Mouse (Mus musculus): ENCODE results near the gene Faap100. TPM values are rescaled to one million over a fixed set of nuclear protein-coding genes. Genes with fewer than 3 reads are reported as not detected.

Gene Faap100
- polyA plus RNA-seq, 1 experiment, result 30.3 TPM

- Histone ChIP-seq H3K27ac (ENCODE audit: insufficient read depth, low read depth, low read length) (no peak overlapping the region), H3K36me3 (ENCODE audit: control insufficient read depth, insufficient read depth, low read length) (no peaks in the 10 kb centered on the region), H3K4me1 (ENCODE audit: control insufficient read depth, insufficient read depth, low read length) (no peaks in the 10 kb centered on the region), H3K27me3 (replicated peaks; ENCODE audit: control insufficient read depth, insufficient read depth, low read length) (no peaks in the 10 kb centered on the region), H3K4me3 (ENCODE audit: insufficient read depth, low read depth, low read length) (no peak overlapping the region)
- no peak for DNase-seq
- WGBS, result 91% methylated on average over 6 of the region's 6 CpGs
- TF ChIP-seq CTCF (conservative IDR thresholded peaks at IDR 0.05; ENCODE audit: insufficient read depth, insufficient read length, low read depth, low read length) (no peak), POLR2A (IDR thresholded peaks at IDR 0.05; ENCODE audit: low read depth, low read length) (no peak)
Measured at GRCm38 (mm10) chr11:120362891-120363290, 15.7 kb downstream of the Faap100 start.

GRCm38 (mm10) chr11:120361295-120361694 is 17.3 kb downstream of the Faap100 start, which contains the start of gene Fscn2:
Gene Fscn2, plus strand, starts transcription at chr11:120361534.
- no peaks in the 10 kb centered on the region for H3K4me1 ChIP-seq (ENCODE audit: control insufficient read depth, insufficient read depth, low read length)
- no peak for TF ChIP-seq CTCF (conservative IDR thresholded peaks at IDR 0.05; ENCODE audit: insufficient read depth, insufficient read length, low read depth, low read length)
- TF ChIP-seq POLR2A (IDR thresholded peaks at IDR 0.05; ENCODE audit: low read depth, low read length), result no peak
- DNase-seq, result no peak
- WGBS, result 58% methylated on average over 10 of the region's 10 CpGs
- no peak within 1 kb of the TSS for H3K27ac ChIP-seq (ENCODE audit: insufficient read depth, low read depth, low read length)
- H3K27me3 ChIP-seq (replicated peaks; ENCODE audit: control insufficient read depth, insufficient read depth, low read length), result no peaks in the 10 kb centered on the region
- H3K36me3 ChIP-seq (ENCODE audit: control insufficient read depth, insufficient read depth, low read length), result no peaks in the 10 kb centered on the region
- no peak within 1 kb of the TSS for H3K4me3 ChIP-seq (ENCODE audit: insufficient read depth, low read depth, low read length)

GRCm38 (mm10) chr11:120360755-120361154 is 17.8 kb downstream of the Faap100 start:
- no peak overlapping the region for H3K4me3 ChIP-seq (ENCODE audit: insufficient read depth, low read depth, low read length)
- no peaks in the 10 kb centered on the region for H3K4me1 ChIP-seq (ENCODE audit: control insufficient read depth, insufficient read depth, low read length)
- DNase-seq, result no peak
- H3K36me3 ChIP-seq (ENCODE audit: control insufficient read depth, insufficient read depth, low read length), result no peaks in the 10 kb centered on the region
- WGBS, result 93% methylated on average over 5 of the region's 5 CpGs
- H3K27ac ChIP-seq (ENCODE audit: insufficient read depth, low read depth, low read length), result no peak overlapping the region
- TF ChIP-seq POLR2A (IDR thresholded peaks at IDR 0.05; ENCODE audit: low read depth, low read length), result no peak
- no peak for TF ChIP-seq CTCF (conservative IDR thresholded peaks at IDR 0.05; ENCODE audit: insufficient read depth, insufficient read length, low read depth, low read length)
- no peaks in the 10 kb centered on the region for H3K27me3 ChIP-seq (replicated peaks; ENCODE audit: control insufficient read depth, insufficient read depth, low read length)

GRCm38 (mm10) chr11:120360062-120360461 is 18.5 kb downstream of the Faap100 start:
- Histone ChIP-seq H3K27me3 (replicated peaks; ENCODE audit: control insufficient read depth, insufficient read depth, low read length) (no peaks in the 10 kb centered on the region), H3K27ac (ENCODE audit: insufficient read depth, low read depth, low read length) (no peak overlapping the region), H3K36me3 (ENCODE audit: control insufficient read depth, insufficient read depth, low read length) (no peaks in the 10 kb centered on the region), H3K4me1 (ENCODE audit: control insufficient read depth, insufficient read depth, low read length) (no peaks in the 10 kb centered on the region), H3K4me3 (ENCODE audit: insufficient read depth, low read depth, low read length) (no peak overlapping the region)
- 52% methylated on average over 8 of the region's 8 CpGs for WGBS
- peak; percentile 74 for DNase-seq
- TF ChIP-seq CTCF (conservative IDR thresholded peaks at IDR 0.05; ENCODE audit: insufficient read depth, insufficient read length, low read depth, low read length) (no peak), POLR2A (IDR thresholded peaks at IDR 0.05; ENCODE audit: low read depth, low read length) (no peak)

- no peaks in the 10 kb centered on the region for H3K27me3 ChIP-seq (replicated peaks; ENCODE audit: control insufficient read depth, insufficient read depth, low read length)
- H3K4me1 ChIP-seq (ENCODE audit: control insufficient read depth, insufficient read depth, low read length), result no peaks in the 10 kb centered on the region
- H3K4me3 ChIP-seq (ENCODE audit: insufficient read depth, low read depth, low read length), result no peak overlapping the region
- TF ChIP-seq POLR2A (IDR thresholded peaks at IDR 0.05; ENCODE audit: low read depth, low read length) (no peak), CTCF (conservative IDR thresholded peaks at IDR 0.05; ENCODE audit: insufficient read depth, insufficient read length, low read depth, low read length) (no peak)
- H3K36me3 ChIP-seq (ENCODE audit: control insufficient read depth, insufficient read depth, low read length), result no peaks in the 10 kb centered on the region
- H3K27ac ChIP-seq (ENCODE audit: insufficient read depth, low read depth, low read length), result no peak overlapping the region
- WGBS, result 60% methylated on average over 6 of the region's 6 CpGs
- no peak for DNase-seq
Measured at GRCm38 (mm10) chr11:120359391-120359790, 19.2 kb downstream of the Faap100 start.

- WGBS, result 21% methylated on average over 10 of the region's 10 CpGs
- TF ChIP-seq CTCF (conservative IDR thresholded peaks at IDR 0.05; ENCODE audit: insufficient read depth, insufficient read length, low read depth, low read length) (no peak), POLR2A (IDR thresholded peaks at IDR 0.05; ENCODE audit: low read depth, low read length) (no peak)
- H3K27ac ChIP-seq (ENCODE audit: insufficient read depth, low read depth, low read length), result no peak overlapping the region
- H3K36me3 ChIP-seq (ENCODE audit: control insufficient read depth, insufficient read depth, low read length), result no peaks in the 10 kb centered on the region
- peak; percentile 54 for DNase-seq
- no peak overlapping the region for H3K4me3 ChIP-seq (ENCODE audit: insufficient read depth, low read depth, low read length)
- no peaks in the 10 kb centered on the region for H3K27me3 ChIP-seq (replicated peaks; ENCODE audit: control insufficient read depth, insufficient read depth, low read length)
- H3K4me1 ChIP-seq (ENCODE audit: control insufficient read depth, insufficient read depth, low read length), result peaks cover 5% of the 10 kb centered on the region; the same call in 1 of the 2 replicates
Measured at GRCm38 (mm10) chr11:120357791-120358401, 20.7 kb downstream of the Faap100 start.

GRCm38 (mm10) chr11:120356900-120357299 is 21.7 kb downstream of the Faap100 start:
- no peak for DNase-seq
- Histone ChIP-seq H3K27ac (ENCODE audit: insufficient read depth, low read depth, low read length) (no peak overlapping the region), H3K27me3 (replicated peaks; ENCODE audit: control insufficient read depth, insufficient read depth, low read length) (no peaks in the 10 kb centered on the region), H3K4me3 (ENCODE audit: insufficient read depth, low read depth, low read length) (no peak overlapping the region), H3K36me3 (ENCODE audit: control insufficient read depth, insufficient read depth, low read length) (no peaks in the 10 kb centered on the region), H3K4me1 (ENCODE audit: control insufficient read depth, insufficient read depth, low read length) (peaks cover 10% of the 10 kb centered on the region)
- TF ChIP-seq POLR2A (IDR thresholded peaks at IDR 0.05; ENCODE audit: low read depth, low read length), result no peak
- 96% methylated on average over 4 of the region's 4 CpGs for WGBS
